Mouse (Mus musculus) adipocyte (in vitro differentiated cells): ENCODE results near the gene Flad1.

Experiments
- DNase-seq: peaks from one replicate; pipeline ENCODE4 v3.0.0-alpha.2; 2016; ENCODE audit warnings: low spot score

Flad1 gene

DNA sequence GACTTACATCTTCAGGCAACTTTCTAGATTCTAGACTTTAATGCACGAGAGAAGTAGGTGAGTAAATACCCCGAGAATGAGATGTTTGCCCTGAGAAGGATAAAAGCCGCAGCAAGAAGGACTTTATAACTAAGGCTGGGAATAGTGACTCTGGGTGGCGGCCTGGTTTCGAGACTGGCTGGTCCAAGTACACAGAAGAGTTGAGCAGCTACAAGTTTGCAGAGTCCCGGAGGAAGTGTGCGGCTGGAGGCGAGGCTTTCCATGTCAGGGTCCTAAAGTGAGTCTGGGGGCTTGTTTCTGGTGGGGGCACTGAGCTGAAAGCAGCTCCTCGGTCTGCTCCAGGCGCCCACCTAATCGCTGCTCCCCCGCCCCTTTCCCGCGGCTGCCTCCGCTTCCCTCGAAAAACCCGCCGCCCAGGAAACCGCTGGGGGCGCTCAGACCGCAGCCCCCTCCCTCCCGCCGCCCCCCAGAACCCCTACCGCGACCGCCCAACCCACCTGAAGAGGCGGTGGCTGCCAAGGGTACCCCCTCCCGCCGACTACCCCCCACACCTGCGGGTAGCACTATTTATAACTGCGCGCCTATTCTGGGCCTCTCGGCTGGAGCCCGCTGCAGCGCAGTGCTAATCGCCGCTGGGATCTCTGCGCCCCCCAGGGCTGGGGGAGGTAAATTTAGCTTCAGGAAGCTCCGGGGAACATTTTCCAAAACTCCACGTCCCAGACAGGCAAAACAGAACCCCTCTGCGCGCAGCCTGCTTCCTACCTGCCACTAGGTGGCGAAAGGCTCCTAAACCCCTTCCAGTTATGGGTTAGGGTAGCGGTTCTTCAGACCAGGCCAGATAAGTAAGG is 15.6 kb downstream of the Flad1 start:
- DNase-seq, result peak; percentile 85

DNA sequence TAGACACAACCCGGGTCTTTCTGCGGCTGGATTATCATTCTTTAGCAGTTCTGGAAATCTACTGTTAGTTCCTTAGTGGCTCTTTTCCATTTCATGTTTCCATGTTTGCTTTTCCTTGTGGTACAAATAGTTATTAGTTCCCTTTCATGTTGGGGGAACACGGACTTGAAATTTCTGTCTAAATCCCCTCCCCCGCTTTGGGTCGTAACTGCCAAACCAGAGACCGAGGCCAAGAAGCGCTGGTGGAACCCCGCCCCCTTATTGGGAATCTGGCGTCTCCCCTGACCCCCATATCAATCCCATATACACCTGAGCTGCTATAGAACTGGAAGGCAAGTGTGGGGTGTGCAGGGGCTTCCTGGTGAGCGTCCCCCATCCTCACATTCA is 16.3 kb downstream of the Flad1 start:
- peak; percentile 61 for DNase-seq

DNA sequence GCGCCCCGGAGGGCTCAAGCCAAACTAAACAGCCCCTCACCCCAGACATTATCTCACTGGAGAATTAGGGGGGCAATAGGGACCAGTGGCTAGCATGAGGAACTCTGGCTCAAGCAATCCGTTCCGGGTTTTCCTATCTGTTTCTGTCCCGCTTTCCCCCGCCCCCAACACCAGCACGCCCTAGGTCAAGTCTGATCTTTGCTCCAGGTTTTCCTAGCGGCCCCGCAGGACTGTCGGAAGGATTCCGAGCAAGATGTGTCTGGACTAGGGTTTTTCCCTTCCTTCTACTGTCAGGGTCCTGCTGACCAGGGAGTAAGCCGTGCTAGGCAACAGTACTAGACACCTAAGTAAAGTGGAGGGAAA is 16.8 kb downstream of the Flad1 start:
- DNase-seq, result peak; percentile 95

DNA sequence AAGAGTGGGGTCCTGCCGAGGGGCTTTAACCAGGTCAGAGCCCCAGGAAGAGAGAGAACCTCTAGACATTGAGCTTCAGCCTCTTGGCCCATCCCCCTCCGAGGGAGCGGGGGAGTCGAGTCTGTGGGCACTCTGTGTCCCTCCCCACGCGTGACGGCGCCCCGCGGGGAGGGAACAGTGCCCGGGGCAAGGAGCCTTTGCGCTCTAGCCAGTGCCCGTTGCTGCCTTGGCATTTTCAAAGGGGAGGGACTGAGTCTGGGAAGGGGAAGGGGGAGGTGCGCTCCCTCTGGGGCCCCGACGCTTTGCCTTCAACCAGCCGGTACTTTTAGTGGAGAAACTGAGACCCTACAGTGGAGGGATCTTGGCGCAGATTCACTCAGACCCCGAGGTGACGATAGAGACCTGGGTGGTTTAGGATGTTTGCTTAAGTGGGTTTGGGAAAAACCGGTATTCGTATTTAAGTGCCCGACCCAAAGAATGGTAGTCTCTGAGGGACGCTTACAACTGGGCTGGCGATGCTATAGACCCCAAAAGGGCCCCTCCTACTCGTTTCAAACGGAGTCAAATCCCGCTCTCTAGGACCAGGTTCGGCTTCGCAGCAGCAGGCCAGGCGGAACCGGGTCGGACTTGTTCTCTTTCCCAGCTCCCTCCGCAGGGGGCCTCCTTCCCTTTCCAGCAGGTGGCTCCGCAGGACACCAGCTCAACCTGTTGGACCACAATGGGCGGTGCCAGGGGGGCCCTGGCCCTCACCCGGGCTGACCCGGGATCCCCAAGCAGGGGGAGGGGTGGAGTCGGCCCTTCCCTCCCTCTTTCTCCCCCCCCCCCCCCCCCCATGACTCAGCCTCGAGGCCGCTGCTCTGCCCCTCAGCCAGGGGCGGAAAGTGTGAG is 17.4 kb downstream of the Flad1 start, which contains the start of gene Zbtb7b:
Gene Zbtb7b, minus strand, starts transcription at position 771 of the 888 bp plus-strand sequence.
- DNase-seq, result peak; percentile 96

DNA sequence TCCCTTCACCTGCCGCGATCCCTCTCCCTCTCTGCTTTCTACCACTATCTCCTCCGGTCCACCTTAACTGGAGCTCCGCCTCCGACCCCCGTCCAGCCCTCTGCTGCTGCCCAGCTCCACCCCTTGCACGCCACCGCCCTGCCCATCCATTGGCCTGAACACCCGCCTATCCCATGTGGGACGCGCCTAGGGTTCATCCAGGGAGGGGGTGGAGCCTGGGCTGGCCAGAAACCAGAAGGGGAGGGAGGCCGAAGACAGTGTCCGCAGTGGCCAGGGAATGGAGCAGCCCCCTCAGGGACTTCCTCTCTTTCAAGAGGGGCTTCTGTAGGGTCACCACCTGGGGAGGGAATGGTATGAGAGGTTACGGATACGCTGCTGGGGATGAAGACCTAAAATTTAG is 18.1 kb downstream of the Flad1 start:
- peak; percentile 99 for DNase-seq

DNA sequence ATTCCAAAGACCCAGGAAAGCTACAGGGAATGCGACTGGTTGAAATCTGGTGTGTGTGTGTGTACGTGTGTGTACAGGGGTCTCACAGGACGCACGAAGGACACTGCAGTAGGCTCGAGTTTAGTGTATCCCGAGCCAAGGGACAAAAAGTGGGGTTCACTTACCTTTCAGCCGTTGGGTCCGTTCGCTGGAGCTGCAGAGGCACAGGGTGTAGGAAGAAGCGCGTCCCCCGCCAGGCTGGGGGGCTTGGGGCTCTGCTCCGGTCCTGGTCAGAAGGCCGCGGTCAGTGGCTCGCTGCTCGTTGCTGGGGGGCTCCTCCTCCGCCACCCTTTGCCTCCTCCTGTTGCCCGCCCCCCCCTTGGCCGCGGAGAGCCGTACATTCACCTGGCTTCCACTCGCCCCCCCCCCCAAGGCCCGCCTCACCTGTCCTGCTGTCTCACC is 18.8 kb downstream of the Flad1 start:
- peak; percentile 64 for DNase-seq

DNA sequence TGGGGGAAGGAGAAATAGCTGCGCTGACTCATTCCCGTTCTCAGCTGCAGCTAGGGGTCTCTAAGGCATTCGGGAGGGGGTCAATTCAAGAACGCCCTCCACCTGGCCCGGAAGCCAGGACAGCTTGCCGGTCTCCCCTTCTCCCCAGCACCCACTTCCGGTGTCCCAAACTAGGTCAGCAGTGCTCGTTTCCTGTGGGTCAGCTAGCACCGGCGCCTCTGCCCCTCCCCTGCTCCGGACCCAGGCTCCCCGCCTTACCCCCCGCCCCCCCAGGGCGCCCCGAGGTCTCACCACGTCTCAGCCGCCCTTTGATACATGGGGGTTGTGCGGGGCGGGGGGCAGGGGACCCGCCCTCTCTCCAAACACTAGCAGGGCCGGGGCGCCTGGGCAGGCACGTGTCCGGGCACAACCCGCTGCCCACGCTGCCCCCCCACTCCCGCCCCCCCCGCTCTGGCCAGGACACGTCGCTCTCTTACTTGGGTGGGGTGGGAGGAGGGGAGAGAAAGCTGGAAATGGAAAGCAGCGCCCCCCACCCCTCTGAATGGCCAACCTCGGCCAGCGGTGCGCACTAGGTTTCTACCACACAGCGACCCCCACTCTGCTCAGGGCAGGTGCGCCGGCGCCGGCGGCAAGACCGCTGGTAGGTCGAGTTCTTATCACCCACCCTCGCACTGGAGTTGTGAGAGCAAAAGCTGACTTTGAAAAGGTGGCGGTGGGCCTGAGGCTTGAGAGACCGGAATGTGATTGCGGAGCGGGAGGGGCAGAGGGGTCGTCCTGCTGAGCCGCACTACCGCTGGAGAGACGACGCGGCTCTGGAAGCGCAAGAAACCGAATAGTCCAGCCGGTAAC is 19.8 kb downstream of the Flad1 start:
- DNase-seq, result peak; percentile 86

DNA sequence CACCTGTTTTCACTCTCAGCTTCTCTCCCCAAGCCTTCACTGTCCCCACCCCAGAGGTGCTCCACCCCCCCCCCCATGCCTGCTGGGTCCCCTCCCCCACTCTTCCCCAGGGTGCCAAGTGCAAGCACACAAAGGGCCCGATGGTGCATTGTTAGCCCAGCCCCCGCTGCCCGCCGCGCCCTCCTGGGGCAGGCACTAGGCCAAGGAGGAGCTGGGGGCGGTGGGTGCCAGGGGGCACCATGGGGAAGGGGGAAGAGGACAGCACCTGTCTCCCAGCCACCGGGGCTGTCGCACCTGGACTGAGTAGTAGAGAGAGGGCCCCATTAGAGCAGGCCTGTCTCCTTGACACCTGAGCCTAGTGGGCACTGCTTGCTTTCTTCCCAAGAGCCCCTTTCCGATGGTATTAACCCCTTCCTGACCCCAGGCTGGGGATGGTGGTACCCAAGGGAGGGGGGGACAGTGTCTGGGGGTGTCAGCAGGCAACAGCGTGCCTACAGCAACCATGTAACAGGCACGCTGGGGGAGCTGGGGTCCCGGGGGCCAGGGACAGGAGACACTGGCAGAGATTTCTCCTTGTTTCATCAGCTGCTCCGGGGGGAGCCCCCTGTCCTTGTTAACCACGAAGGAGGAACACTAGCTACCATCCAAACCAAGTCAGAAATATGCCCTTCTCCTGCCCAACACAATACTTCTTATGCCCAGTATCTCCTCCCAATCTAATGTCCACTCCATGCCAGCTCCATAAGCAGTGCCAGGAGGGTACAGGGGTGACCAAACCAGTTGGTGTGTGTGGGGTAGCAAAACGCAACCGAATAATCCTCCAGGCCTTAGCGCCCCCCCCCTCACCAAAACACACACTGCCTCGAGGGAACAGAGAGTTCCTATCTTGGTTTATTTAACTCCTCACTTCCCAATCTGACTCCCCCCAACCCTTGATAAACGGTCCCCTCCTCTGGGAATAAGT is 20.7 kb downstream of the Flad1 start:
- peak; percentile 91 for DNase-seq

DNA sequence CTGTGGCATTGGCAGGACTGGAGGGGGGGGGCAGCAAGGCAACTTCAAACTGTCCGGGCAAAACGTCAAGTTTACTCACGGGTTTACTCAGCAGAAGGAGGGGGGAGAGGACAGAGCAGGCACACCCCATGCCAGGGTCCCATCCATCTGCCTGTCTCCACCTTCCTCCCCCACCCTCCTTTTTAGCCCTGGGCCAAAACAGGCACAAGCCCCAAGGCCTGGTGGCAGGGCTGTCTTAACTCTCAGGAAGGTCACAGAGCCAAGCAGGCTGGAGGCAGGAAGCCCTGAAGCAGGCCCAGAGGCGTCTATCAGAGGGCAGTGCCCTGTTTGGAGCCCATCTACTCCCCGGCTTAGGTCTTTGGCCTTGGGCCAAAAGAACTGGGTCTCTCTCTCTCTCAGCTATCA is 21.6 kb downstream of the Flad1 start:
- peak; percentile 85 for DNase-seq

DNA sequence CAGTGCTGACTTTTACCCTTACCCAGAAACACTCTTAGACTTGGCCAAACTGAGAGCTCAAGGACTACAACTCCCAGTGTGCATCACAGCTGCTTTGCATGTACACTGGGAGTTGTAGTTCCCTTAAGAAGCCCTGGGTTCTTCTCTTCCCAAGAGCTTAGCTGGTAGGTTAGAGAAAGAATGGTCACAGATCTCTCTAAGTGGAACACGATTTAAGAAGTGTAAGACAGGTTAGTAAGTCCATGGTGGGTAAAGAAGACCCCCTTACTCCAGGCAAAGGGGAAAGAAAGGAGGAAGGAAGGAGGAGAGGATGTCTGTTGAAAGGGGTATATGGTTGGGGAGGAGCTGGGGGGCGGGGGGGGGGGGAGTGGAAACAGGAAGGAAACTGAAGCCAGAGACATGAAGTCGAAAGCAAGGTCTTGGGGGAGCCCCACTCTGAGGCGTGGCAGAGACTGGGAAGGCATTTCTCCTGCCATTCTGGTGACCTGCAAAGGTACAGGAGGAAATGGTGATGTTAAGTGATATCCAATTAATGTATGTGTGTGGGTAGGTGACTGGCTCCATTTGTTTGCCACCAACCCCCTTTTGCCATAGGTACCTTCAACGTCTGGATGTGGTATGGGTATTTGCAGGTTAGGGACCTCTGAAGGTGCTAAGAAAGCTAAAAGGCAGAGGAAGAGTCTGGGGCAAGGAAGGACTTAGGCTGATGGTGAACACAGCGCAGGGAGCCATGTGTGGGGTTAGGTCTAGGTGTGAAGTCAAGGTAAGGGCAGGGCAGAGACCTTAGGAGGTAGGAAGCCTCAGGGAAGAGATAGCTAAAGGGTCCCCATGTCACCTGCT is 22.5 kb downstream of the Flad1 start:
- peak; percentile 62 for DNase-seq

DNA sequence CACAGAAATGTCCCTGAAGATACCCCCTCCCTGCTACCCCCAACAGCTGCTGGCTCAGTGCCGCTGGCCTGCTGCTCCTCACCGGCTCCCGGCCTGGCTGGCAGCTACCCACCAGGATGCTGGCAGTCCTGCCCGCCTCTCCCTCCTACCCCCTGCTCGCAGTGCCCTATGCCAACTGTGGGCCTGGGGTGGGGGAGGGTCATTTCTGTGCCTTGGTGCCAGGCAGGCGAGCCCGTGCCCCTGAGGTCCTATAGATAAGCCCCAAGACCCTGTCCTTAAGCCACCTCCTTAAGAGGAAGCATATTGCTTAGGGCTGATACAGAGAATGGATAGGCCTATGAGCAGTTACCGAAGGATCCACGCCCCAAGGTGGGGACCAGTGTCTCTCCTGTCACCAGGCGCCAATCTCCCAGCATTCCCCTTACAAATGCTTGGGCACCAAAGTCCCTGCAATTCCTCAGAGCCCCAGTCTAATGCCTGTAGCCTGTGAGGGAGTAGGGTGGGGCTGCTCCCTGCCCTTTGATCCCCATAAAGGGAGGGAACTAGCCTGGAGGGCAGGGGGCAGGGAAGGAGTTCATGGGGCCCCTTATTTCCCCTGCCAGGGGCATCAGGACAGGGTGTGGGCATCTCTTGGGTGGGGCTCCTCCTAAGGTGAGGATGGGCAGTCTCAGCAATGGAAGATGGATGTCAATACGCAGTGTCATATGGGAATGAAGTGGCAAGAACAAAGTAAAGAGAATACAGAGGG is 23.4 kb downstream of the Flad1 start:
- peak; percentile 64 for DNase-seq

DNA sequence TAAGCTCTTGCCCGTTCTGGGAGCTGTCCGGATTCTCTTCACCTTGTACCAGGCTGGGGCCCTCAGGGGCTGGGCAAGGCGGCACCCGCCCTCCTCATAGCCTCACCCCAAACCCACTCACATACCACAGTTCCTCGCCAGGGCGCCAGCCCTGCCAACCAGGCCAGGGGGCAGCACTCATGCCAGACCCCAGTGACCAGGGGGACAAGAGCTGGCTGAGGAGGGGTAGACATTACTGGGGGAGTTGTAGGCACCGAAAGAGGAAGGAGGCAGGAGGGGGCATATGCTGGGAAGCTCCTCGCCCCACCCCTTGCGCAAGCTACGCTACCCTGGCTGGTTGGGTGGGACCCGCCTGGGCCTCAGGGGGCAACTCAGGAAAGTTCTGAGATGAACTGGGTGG is 24.0 kb downstream of the Flad1 start:
- DNase-seq, result no peak

DNA sequence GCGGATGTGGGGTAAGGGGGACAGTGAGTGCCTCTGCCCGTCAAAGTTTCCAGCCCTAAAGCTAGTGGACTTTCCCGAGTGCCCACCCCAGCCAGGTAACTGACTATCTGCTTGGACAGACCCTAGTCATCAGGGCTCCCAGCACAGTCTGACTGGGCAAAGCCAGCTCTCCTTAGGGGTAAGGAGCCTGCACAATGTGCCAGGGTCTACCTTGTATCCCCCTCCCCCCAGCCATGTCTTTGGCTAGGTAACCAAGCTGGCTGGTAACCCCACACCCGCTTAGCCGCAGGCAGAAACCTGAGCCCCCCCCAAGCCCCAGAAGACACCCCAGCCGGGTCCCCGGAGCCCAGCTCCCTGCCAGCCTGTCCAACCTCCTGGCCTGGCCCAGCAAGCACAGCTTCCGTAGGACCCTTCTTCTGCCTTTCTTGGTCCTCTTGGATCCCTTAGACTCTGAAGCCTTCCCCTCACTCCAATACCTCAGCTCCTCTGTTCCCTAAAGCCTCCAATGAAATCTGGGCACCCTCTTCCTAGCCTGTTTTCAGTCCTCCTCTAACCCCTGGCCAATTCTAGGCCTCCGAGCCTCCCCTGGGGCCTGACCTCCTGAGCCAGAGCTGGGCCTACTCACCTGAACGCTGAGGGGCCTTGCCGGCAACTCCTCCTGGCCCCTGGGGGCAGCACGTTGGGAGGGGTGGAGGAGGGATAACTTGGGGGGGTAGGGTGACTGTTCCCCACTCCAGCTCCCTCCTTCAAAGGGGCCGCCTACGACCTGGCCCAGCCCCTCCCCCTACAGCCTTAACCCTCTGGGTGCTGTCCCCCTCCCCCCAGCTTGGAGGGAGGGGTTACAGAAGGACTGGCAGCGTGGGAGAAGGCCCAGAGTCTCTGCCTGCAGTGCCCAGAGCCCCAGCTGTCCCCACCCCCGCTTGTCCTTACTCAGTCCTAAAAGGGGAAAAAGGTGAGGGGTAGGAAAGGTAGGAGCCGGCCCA is 24.9 kb downstream of the Flad1 start:
- DNase-seq, result no peak

DNA sequence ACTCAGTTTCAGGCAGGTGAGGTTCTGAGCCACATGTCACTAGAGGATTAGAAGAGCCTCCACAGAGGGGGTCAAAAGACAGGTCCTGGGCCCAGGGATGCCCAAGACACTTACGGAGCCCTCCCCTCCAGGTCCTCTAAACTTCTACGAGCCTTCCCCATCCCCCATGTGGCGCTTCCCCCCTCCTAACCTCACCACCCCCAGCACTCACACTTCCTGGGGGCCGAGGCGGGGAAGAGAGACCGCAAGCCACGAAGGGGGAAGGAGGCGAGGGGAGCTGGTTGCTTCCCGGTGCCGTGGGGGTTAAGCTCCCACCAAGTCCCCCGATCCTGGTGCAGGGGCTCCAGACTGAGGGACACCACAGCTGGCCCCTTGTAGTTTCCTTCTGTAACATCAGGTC is 26.2 kb downstream of the Flad1 start:
- DNase-seq, result no peak

DNA sequence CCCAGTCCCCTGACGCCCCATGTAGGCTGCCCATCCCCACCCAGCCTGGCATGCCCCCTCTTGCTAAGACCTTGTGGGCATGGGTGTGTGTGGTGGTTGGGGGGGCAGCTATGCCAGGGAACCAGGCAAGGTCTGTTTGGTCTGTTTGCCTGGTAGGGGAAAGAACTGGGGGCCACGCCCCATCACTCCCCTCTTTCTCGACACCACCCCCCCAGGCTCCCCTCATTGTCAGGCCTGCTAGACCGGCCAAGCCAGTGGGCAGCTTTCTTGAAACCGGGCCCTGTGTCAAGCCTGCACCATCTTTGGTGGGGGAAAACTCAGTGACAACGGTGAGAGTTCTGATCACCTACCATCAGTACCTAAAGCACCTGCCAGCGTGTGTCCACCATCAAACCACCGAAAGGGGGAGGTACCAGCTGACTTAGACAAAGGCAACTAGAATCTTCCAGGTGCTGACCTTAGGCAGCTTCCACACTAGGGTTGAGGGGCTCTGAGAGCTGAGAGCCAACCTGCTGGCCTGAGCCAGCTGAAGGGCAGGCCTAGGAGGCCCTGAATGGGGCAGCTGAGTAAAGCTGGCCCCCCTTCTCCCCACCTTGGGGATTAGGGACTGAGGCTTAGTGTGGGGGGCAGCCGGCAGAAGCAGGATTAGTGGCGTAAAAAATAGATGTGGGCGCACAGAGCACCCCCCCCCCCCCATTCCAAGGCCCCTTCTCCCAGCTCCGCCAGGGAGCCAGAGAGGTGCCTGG is 27.2 kb downstream of the Flad1 start:
- no peak for DNase-seq

DNA sequence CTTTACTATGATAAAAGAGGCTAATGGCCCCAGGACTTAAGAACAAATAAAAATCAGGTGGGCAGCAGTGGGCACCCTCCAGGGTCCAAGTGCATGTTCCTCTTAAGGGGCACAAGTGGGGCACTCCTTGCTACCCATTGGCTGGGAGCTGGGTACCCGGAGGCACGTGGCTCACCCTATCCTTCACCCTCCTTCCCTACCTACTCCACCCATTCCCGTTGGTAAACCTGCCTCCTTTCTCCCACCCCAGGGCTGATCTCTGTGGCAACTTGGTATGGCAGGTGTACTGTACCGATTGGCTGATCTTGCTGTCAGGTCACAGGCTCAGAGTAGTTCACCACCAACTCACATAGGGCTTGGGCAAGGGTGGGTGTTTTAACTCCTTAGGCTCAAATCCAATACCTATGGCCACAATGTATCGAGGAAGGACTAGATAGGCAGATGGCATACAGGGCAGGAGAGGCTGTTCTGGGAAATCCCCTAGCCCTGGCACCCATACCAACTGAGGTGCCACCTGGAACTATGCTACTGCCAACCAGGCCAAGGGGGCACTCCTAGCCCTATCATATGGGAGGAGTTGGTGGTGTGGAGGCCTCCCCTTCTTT is 27.9 kb downstream of the Flad1 start:
- no peak for DNase-seq

DNA sequence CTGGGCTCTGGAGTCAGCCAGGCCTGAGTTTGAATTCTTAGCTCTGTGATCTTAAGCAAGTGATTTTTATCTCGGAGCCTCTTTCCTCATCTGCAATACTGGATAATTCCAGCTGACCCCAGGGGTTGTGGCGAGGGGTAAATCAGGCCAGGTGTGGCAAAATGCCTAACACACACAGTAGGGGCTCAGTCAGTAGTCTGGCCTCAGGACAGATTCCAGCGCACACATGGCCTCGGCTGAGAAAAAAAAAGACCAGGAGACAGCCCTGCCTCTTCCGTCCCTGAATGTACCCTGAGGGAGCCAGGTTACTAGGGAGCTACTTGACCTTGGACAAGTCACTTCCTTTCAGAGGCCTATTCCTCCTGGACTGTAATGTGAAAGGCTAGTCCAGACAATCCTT is 28.7 kb downstream of the Flad1 start:
- no peak for DNase-seq
